Mouse (Mus musculus): ENCODE results near the gene Nts. TPM values are rescaled to one million over a fixed set of nuclear protein-coding genes. Genes with fewer than 3 reads are reported as not detected.
"Not testable (repeated sequence)": the region's sequence is repeated elsewhere in the genome, so short reads cannot be mapped to it uniquely, and the experiment has no call there.

The Nts gene
- total RNA-seq (2021), result not detected in 2 replicates
- long read RNA-seq, result 0 reads

- no peak for DNase-seq
Measured at GRCm38 (mm10) chr10:102490386-102490785, at the start of gene Nts. Gene Nts (minus strand): TSS chr10:102490486.

GRCm38 (mm10) chr10:102527901-102528300 is 37.6 kb upstream of the Nts start:
- DNase-seq, result no peak

- DNase-seq, result no peak
Measured at GRCm38 (mm10) chr10:102514159-102514558, 23.9 kb upstream of the Nts start.

- no peak for DNase-seq
Measured at GRCm38 (mm10) chr10:102511807-102512461, 21.6 kb upstream of the Nts start, which contains the start of gene Rassf9. Gene Rassf9 (plus strand): TSS chr10:102512222.

DNA sequence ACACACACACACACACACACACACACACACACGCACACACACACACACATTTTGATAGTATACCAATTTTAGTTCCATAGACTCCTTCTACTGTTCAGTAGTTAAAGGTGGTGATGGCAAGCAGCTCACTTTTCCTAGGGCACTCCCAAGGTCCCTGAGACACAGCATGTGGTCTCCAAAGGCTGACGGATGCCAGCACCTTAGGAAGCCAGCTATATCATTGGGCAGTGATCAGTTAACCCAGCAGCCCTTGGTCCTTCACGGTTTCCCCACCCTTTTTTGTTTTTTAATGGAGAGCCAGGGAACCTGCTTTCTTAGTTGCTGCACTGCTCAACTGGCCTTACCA is 21.1 kb upstream of the Nts start:
- DNase-seq, result no peak

DNA sequence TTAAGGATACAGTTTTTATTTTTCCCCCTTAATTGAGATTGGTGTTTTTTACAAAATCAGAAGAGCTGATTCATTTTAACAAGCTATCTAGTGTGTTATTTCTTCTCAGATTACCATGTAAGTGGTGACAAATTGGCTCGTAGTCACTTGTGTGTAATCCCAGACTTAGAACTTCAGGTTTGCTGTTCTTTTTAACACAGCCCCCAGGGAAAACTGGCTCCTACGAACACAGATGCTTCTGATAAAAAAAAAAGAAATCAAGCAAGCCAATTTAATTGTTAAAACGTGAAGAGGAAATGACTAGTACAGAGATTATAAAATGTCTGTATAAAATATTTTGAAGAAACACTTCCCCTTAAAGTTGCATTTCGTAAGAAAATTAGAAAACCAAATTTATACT is 17.1 kb upstream of the Nts start:
- DNase-seq, result no peak

DNA sequence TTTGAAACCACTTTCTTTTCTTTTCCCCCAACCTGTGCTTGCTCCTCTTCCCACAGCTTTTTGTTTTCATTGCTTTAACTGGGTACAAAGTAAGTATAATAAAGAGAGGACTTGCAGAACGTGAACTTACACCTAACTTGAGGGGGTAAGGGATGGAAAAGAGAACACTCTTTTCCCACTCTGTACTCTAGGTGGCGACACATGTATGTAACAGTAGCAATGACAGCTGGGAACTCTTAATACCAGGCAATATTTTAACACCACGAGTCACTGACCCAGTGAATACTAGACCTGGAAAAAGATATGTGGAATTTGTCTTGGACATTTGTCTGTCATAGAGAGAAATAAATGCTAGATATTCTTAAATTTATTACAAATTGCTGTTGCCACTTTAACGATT is 8.5 kb upstream of the Nts start:
- DNase-seq, result no peak

DNA sequence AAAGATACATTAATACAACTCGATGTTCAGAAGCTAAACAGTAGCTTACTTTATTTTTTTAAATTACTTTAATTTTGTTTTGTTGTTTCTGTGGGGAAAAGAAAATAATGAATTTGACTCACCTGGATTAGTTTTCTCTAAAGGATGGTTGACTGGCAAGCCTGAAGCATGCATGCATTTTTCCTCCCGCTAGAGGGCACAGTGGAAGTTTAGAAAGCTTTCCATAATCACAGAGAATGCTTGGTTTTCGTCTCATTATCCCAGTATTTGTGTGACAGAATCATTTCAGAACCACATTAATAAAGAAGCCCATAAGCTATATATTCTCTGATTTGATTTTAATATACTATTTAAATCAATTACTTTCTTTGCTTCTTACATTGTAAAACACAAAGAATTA is 1.5 kb upstream of the Nts start:
- DNase-seq, result peak; percentile 36

GRCm38 (mm10) chr10:102469412-102469811 is 20.9 kb downstream of the Nts start:
- no peak for DNase-seq

DNA sequence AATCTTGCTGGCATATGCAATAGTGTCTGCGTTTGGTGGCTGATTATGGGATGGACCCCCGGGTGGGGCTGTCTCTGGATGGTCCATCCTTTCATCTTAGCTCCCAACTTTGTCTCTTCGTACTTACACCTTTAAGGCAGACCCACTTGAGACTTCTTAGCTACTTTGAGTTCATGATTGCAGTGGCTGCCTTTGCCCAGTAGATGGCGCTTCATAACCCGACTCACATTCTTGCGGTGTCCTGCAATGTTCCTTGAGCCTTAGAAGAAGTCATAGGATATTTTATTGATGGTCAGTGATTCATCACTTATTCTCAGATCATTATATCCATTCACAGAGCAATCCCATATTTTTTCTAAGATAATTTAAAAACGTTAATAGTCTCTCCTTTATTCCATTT is 38.5 kb downstream of the Nts start:
- DNase-seq, result peak; percentile 9

GRCm38 (mm10) chr10:102449449-102449848 is 40.8 kb downstream of the Nts start:
- DNase-seq, result no peak

- no peak for DNase-seq
Measured at GRCm38 (mm10) chr10:102444912-102445556, 45.3 kb downstream of the Nts start.

DNA sequence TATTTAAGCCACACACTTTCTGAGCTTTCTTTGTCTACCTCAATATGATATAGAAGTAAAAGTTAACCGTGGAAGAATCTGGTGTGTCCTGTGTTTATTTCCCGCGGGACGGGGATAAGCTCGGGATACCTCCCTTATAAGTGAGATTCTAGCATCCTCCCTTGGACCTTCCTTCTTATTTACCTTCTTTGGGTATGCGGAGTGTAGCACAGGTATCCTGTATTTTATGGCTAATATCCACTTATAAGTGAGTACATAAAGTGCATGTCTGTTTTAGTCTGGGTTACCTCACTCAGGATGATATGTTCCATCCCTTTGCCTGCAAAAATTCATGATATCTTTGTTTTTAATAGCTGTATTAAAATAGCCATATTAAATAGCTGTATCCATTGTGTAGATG is 54.8 kb downstream of the Nts start:
- not testable (repeated sequence) for DNase-seq

DNA sequence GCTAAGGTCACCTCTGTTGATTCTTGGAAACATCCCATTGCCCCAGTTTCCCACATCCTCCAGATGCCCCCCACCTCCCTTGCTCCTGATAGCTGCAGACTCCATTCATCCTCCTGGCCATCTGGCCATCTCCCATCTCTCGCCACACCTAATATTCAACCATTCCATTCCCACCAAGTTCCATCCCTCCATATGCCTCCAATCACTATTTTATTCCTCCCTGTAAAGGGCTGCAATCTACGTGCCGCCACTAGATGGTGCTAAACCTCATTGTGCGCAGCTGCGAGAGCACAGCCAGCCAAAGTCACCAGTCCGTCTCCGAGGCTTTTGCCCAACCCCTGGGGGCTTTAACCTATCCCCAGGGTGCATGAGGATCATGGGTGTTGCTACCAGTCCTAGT is 55.2 kb downstream of the Nts start:
- DNase-seq, result peak; percentile 38

Other genes starting within 250 kb of the Nts start
- 3.5 and 5.0 TPM in 2 replicates for gene Rassf9, start 21.7 kb upstream of the Nts start, total RNA-seq (2021)